Mouse (Mus musculus) lung, postnatal 0 days (tissue): ENCODE measurements at regions not wholly inside any gene's neighbourhood (a gene's known extent, or its start where the extent isn't known, plus 50 kb on each side); places are given as distances from the start of the nearest gene placed in this dataset.

Experiments
- ATAC-seq: fragments of 200-750 bp; cut with Nextera tagmentation; 2 replicates; pipeline ENCODE4 v1.8.0; 2017; ENCODE audit warnings: moderate library complexity
- DNase-seq: peaks from one replicate; pipeline ENCODE4 v3.0.0-alpha.2; 2016; ENCODE audit warnings: low spot score
- H3K27ac ChIP-seq: fragments of 300-500 bp; sonication (generic); 2 replicates; pipeline ENCODE4 v1.5.1; 2014; ENCODE audit warnings: antibody characterized with exemption, mild to moderate bottlenecking, low read length, mixed read lengths
- H3K27me3 ChIP-seq: fragments of 300-500 bp; sonication (generic); replicated peaks from 2 replicates; pipeline ENCODE4 v1.6.1; 2014; ENCODE audit warnings: low read length, mixed read lengths; ENCODE audit not compliant: insufficient read depth
- H3K36me3 ChIP-seq: fragments of 300-500 bp; sonication (generic); 2 replicates; pipeline ENCODE4 v1.6.1; 2014; ENCODE audit warnings: low read length, mixed read lengths; ENCODE audit not compliant: insufficient read depth
- H3K4me1 ChIP-seq: fragments of 300-500 bp; sonication (generic); 2 replicates; pipeline ENCODE4 v1.6.1; 2014; ENCODE audit warnings: antibody characterized with exemption, low read depth, low read length, mixed read lengths; ENCODE audit not compliant: insufficient read depth
- H3K4me2 ChIP-seq: fragments of 300-500 bp; sonication (generic); replicated peaks from 2 replicates; pipeline ENCODE4 v1.6.1; 2014; ENCODE audit warnings: low read depth, mild to moderate bottlenecking, low read length, moderate library complexity, mixed read lengths
- H3K4me3 ChIP-seq: fragments of 300-500 bp; sonication (generic); 2 replicates; pipeline ENCODE4 v1.5.1; 2014; ENCODE audit warnings: low read depth, low read length
- H3K9ac ChIP-seq: fragments of 300-500 bp; sonication (generic); replicated peaks from 2 replicates; pipeline ENCODE4 v1.6.1; 2014; ENCODE audit warnings: low read depth, mild to moderate bottlenecking
- H3K9me3 ChIP-seq: fragments of 300-500 bp; sonication (generic); 2 replicates; pipeline ENCODE4 v1.6.1; 2016; ENCODE audit warnings: low read length, mixed read lengths
- CTCF ChIP-seq: IDR thresholded peaks from 2 replicates; pipeline ENCODE4 v1.5.1; 2016; ENCODE audit warnings: antibody characterized with exemption, mild to moderate bottlenecking
- EP300 ChIP-seq: IDR thresholded peaks from 2 replicates; pipeline ENCODE4 v1.6.1; 2016; ENCODE audit warnings: antibody characterized with exemption, mild to moderate bottlenecking, control low read depth
- WGBS: fragments of 180-500 bp; shearing (Covaris S2); extraction: QIAGEN DNeasy Blood & Tissue Kit; methylation state at CpG from one replicate; pipeline ENCODE4 v1.1.7; 2014; 5-methylcytosine and 5-hydroxymethylcytosine counted together

DNA sequence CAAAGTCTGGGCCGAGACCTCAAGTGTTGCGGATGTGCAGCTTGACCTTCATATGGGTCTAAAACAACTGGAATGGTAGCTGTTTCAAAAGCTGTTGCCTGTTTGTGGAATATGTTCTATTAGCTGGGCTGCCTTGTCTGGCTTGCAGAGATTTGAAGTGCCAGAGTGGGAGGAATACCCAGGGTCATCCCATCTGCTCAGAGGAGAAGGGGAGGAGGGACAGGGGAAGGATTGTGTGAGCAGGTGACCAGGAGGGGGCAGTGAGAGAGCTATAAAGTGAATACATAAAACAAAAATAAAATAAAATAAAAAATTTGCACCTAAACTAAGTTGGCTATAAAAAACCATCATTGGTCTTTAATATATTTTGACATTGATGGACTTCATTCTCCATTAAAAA, 377.7 kb downstream of the Bmper start:
- Histone ChIP-seq H3K9me3 (no peaks in the 10 kb centered on the region), H3K27me3 (no peaks in the 10 kb centered on the region), H3K4me2 (no peak overlapping the region), H3K4me3 (no peak overlapping the region), H3K9ac (no peak overlapping the region), H3K4me1 (no peaks in the 10 kb centered on the region), H3K36me3 (no peaks in the 10 kb centered on the region), H3K27ac (no peak overlapping the region)
- 94% methylated on average over 2 of the region's 2 CpGs for WGBS
- TF ChIP-seq EP300 (no peak), CTCF (no peak)
- DNase-seq (no peak), ATAC-seq (no peak)
